ENCODE assay signal across 8 mouse cellular contexts in the genomic region with DNA sequence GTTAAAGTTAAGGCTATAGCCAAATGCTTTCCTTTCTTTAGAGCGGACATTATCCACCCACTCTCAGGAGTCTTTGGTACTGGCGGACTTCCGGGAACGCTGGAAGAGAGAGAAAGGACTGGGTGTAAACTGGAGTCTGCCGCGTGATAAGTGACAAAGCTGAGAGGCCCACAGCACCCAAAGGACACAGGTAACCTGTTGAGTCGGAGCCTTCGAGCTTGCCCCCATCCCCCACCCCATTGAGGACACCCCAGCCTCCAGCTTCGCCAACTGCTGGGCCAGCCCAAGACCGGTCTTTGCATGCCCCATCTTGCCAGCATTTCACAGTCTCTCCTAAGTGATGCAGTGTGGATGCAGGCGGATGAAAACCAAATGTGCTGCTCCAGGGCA. TPM values are rescaled to one million over a fixed set of nuclear protein-coding genes. Genes with fewer than 3 reads are reported as not detected.
DNase-seq lines count a peak whose midpoint lies in the region; ATAC-seq and TF ChIP-seq lines count a peak whose summit lies in the region.

No protein-coding gene starts in this region.

- H3K4me1 ChIP-seq in lung, embryonic 16.5 days (replicated peaks; ENCODE audit: control insufficient read depth, insufficient read depth, low read length), result no peaks in the 10 kb centered on the region
- H3K4me1 ChIP-seq in forebrain, postnatal 0 days (ENCODE audit: insufficient read depth), result no peaks in the 10 kb centered on the region
- H3K4me1 ChIP-seq in liver, embryonic 11.5 days (replicated peaks; ENCODE audit: control insufficient read depth, insufficient read depth, low read length), result no peaks in the 10 kb centered on the region
- 0 out of 2 replicates have a peak, but pooled peaks cover 1% of the 10 kb centered on the region for H3K4me1 ChIP-seq in small intestine, adult 2 months (ENCODE audit: control insufficient read depth, insufficient read depth, insufficient read length, low read length)

- H3K36me3 ChIP-seq in lung, embryonic 16.5 days (ENCODE audit: control insufficient read depth, insufficient read depth, low read length), result peaks cover 3% of the 10 kb centered on the region; the same call in 1 of the 2 replicates
- H3K36me3 ChIP-seq in forebrain, postnatal 0 days (ENCODE audit: insufficient read depth), result no peaks in the 10 kb centered on the region; the same call in 1 of the 2 replicates
- H3K36me3 ChIP-seq in liver, embryonic 11.5 days (ENCODE audit: control insufficient read depth, insufficient read depth, low read length), result no peaks in the 10 kb centered on the region
- H3K36me3 ChIP-seq in small intestine, adult 2 months (ENCODE audit: control insufficient read depth, insufficient read depth, low read length), result peaks cover 2% of the 10 kb centered on the region

- no peak for TF ChIP-seq POLR2A in small intestine, adult 2 months (IDR thresholded peaks at IDR 0.05; ENCODE audit: low read depth, low read length)

- peak; percentile 39 for DNase-seq in cerebellum, adult 11 months
- no peak for DNase-seq in cerebellum, adult 11-12 months
- DNase-seq in lung, postnatal 25 days (ENCODE audit: low spot score), result no peak
- no peak for DNase-seq in forebrain, postnatal 0 days
- no peak for DNase-seq in liver, embryonic 11.5 days (ENCODE audit: low spot score)
- DNase-seq in right cerebral cortex, adult 2 months (ENCODE audit: low spot score in 2 of 2), result no peak

- no peaks in the 10 kb centered on the region for H3K9me3 ChIP-seq in lung, embryonic 16.5 days (ENCODE audit: control insufficient read depth, low read length)
- no peaks in the 10 kb centered on the region for H3K9me3 ChIP-seq in forebrain, postnatal 0 days (ENCODE audit: low read length)
- H3K9me3 ChIP-seq in liver, embryonic 11.5 days (ENCODE audit: control insufficient read depth, low read length), result no peaks in the 10 kb centered on the region

- ATAC-seq in lung, embryonic 16.5 days (ENCODE audit: low read depth), result peak; percentile 54
- peak; percentile 53 for ATAC-seq in forebrain, postnatal 0 days
- ATAC-seq in liver, embryonic 11.5 days (replicated peaks; ENCODE audit: low FRiP score), result peak; percentile 64

- H3K27me3 ChIP-seq in lung, embryonic 16.5 days (ENCODE audit: control insufficient read depth, insufficient read depth, low read depth, low read length), result no peaks in the 10 kb centered on the region
- no peaks in the 10 kb centered on the region for H3K27me3 ChIP-seq in forebrain, postnatal 0 days (ENCODE audit: insufficient read depth, low read length)
- no peaks in the 10 kb centered on the region; the same call in 1 of the 2 replicates for H3K27me3 ChIP-seq in liver, embryonic 11.5 days (replicated peaks; ENCODE audit: control insufficient read depth, insufficient read depth, low read length)
- H3K27me3 ChIP-seq in small intestine, adult 2 months (ENCODE audit: control insufficient read depth, insufficient read depth, low read length), result no peaks in the 10 kb centered on the region

- peak overlapping the region; percentile 47 for H3K4me2 ChIP-seq in lung, embryonic 16.5 days (ENCODE audit: low read depth, low read length)
- H3K4me2 ChIP-seq in forebrain, postnatal 0 days (ENCODE audit: low read depth), result peak overlapping the region; percentile 49
- peak overlapping the region; percentile 63 for H3K4me2 ChIP-seq in liver, embryonic 11.5 days

- 10% methylated on average over 11 of the region's 11 CpGs for WGBS in lung, embryonic 16.5 days
- 37% methylated on average over 11 of the region's 11 CpGs for WGBS in forebrain, postnatal 0 days
- WGBS in liver, embryonic 11.5 days, result 19% methylated on average over 11 of the region's 11 CpGs
- 11% methylated on average over 11 of the region's 11 CpGs for WGBS in small intestine, adult 2 months

- H3K27ac ChIP-seq in lung, embryonic 16.5 days (ENCODE audit: low read length), result peak overlapping the region; percentile 82
- H3K27ac ChIP-seq in forebrain, postnatal 0 days (ENCODE audit: low read depth, low read length), result peak overlapping the region; percentile 83
- H3K27ac ChIP-seq in liver, embryonic 11.5 days (ENCODE audit: low read depth, low read length), result no peak overlapping the region
- H3K27ac ChIP-seq in small intestine, adult 2 months (ENCODE audit: insufficient read depth, low read depth, low read length), result peak overlapping the region; percentile 73; the same call in 1 of the 2 replicates

- H3K9ac ChIP-seq in lung, embryonic 16.5 days (ENCODE audit: low read length), result peak overlapping the region; percentile 70
- H3K9ac ChIP-seq in forebrain, postnatal 0 days, result peak overlapping the region; percentile 47
- peak overlapping the region; percentile 35 for H3K9ac ChIP-seq in liver, embryonic 11.5 days (ENCODE audit: low read depth, low read length)

- H3K4me3 ChIP-seq in lung, embryonic 16.5 days (ENCODE audit: low read length), result peak overlapping the region; percentile 61
- peak overlapping the region; percentile 46 for H3K4me3 ChIP-seq in forebrain, postnatal 0 days (ENCODE audit: low read depth, low read length)
- peak overlapping the region; percentile 59 for H3K4me3 ChIP-seq in liver, embryonic 11.5 days (ENCODE audit: low read depth, low read length)
- peak overlapping the region; percentile 74 for H3K4me3 ChIP-seq in small intestine, adult 2 months (ENCODE audit: low read depth, low read length)

- TF ChIP-seq CTCF in forebrain, postnatal 0 days (IDR thresholded peaks at IDR 0.05; ENCODE audit: low read depth), result no peak
- no peak for TF ChIP-seq CTCF in small intestine, adult 2 months (IDR thresholded peaks at IDR 0.05; ENCODE audit: extremely low read depth, insufficient read length, insufficient replicate concordance, low read depth, low read length)

RNA-seq across cellular contexts. Expression of a gene that starts 0.3 kb away (rescaled TPM):
- 30.8 and 34.6 TPM in 2 replicates for polyA plus RNA-seq in lung, embryonic 16.5 days (2015; fragmentation: Nextera tagmentation; extraction: Ambion mirVana)
- total RNA-seq in forebrain, postnatal 0 days (2014; rRNA removed), result 28.5 and 33.1 TPM in 2 replicates
- 47.2 and 48.8 TPM in 2 replicates for polyA plus RNA-seq in forebrain, postnatal 0 days (2015; fragmentation: Nextera tagmentation; extraction: Ambion mirVana)
- polyA plus RNA-seq in liver, embryonic 11.5 days (2014; fragmentation: Nextera tagmentation; extraction: Ambion mirVana), result 16.5 and 18.2 TPM in 2 replicates
- polyA plus RNA-seq in small intestine, adult 2 months (2012; rRNA removed), result 1.4 and 3.4 TPM in 2 replicates

RNA-seq across cellular contexts. Expression of a gene that starts 21.1 kb away (rescaled TPM):
- polyA plus RNA-seq in lung, embryonic 16.5 days (2015; fragmentation: Nextera tagmentation; extraction: Ambion mirVana), result 2.6 and 2.7 TPM in 2 replicates
- total RNA-seq in forebrain, postnatal 0 days (2014; rRNA removed), result 106 and 142 TPM in 2 replicates
- 17.3 and 21.7 TPM in 2 replicates for polyA plus RNA-seq in forebrain, postnatal 0 days (2015; fragmentation: Nextera tagmentation; extraction: Ambion mirVana)
- polyA plus RNA-seq in liver, embryonic 11.5 days (2014; fragmentation: Nextera tagmentation; extraction: Ambion mirVana), result 0.78 and 1.2 TPM in 2 replicates
- polyA plus RNA-seq in small intestine, adult 2 months (2012; rRNA removed), result 3.9 and 6.6 TPM in 2 replicates
